Mouse (Mus musculus) ovary, adult 10 weeks (tissue): ENCODE measurements around the gene Caskin2. TPM values are rescaled to one million over a fixed set of nuclear protein-coding genes. Genes with fewer than 3 reads are reported as not detected.

ENCODE experiments used
- polyA plus RNA-seq: library from polyadenylated mRNA; stranded (reverse); fragments of 350-450 nt; fragmentation: Illumina TruSeq; extraction: RNeasy Lipid Tissue Mini Kit (QIAGEN cat#74804); gene quantifications from one replicate; pipeline ENCODE4 v1.2.3, GENCODE M21; 2014

The Caskin2 gene
- polyA plus RNA-seq = 0.51 TPM

GRCm38 (mm10) chr11:115813507-115814296 is at the start of gene Caskin2:
Gene Caskin2, minus strand, starts transcription at chr11:115813639.

GRCm38 (mm10) chr11:115858354-115858753 is 44.9 kb upstream of the Caskin2 start, which contains the start of gene Myo15b:
Gene Myo15b, plus strand, starts transcription at chr11:115858406.

GRCm38 (mm10) chr11:115823774-115824740 is 10.6 kb upstream of the Caskin2 start, which contains the start of gene Llgl2:
Gene Llgl2, plus strand, starts transcription at chr11:115824049.

GRCm38 (mm10) chr11:115814605-115815450 is 1.4 kb upstream of the Caskin2 start, which contains the start of gene Tsen54:
Gene Tsen54, plus strand, starts transcription at chr11:115814724.

GRCm38 (mm10) chr11:115765103-115765606 is 48.3 kb downstream of the Caskin2 start, which contains the start of gene Tmem94:
Gene Tmem94, plus strand, starts transcription at chr11:115765433.

Other genes with a start within 250 kb of the Caskin2 start
- 46.6 TPM for gene Nup85, start 249.2 kb downstream of the Caskin2 start, polyA plus RNA-seq
- gene Mrps7, start 209.7 kb downstream of the Caskin2 start, polyA plus RNA-seq = 3.8 TPM
- gene Gga3, start 209.6 kb downstream of the Caskin2 start, polyA plus RNA-seq = 4.0 TPM
- 13.5 TPM for gene Mif4gd, start 200.7 kb downstream of the Caskin2 start, polyA plus RNA-seq
- gene Slc25a19, start 185.3 kb downstream of the Caskin2 start, polyA plus RNA-seq = 2.7 TPM
- gene Grb2, start 105.0 kb downstream of the Caskin2 start, polyA plus RNA-seq = 115 TPM
- 1.1 TPM for gene Tmem94, start 48.2 kb downstream of the Caskin2 start, polyA plus RNA-seq
- not detected for gene Tsen54, start 1.1 kb upstream of the Caskin2 start, polyA plus RNA-seq
- gene Llgl2, start 10.4 kb upstream of the Caskin2 start, polyA plus RNA-seq = 2.3 TPM
- not detected for gene Myo15b, start 44.8 kb upstream of the Caskin2 start, polyA plus RNA-seq
- not detected for gene Smim5, start 86.3 kb upstream of the Caskin2 start, polyA plus RNA-seq
- not detected for gene Smim6, start 98.4 kb upstream of the Caskin2 start, polyA plus RNA-seq
- gene Sap30bp, start 119.6 kb upstream of the Caskin2 start, polyA plus RNA-seq = 12.8 TPM
- 1.7 TPM for gene Recql5, start 119.8 kb upstream of the Caskin2 start, polyA plus RNA-seq
- gene Itgb4, start 161.1 kb upstream of the Caskin2 start, polyA plus RNA-seq = not detected
- gene Galk1, start 199.1 kb upstream of the Caskin2 start, polyA plus RNA-seq = not detected
- gene H3f3b, start 214.3 kb upstream of the Caskin2 start, polyA plus RNA-seq = 1,980 TPM
- 2.9 TPM for gene Unk, start 216.7 kb upstream of the Caskin2 start, polyA plus RNA-seq